Mouse (Mus musculus): ENCODE measurements at regions not wholly inside any gene's neighbourhood (a gene's known extent, or its start where the extent isn't known, plus 50 kb on each side); places are given as distances from the start of the nearest gene placed in this dataset.

GRCm38 (mm10) chr1:35759600-35759999, 308.6 kb upstream of the Hs6st1 start:
- Histone ChIP-seq H3K27ac (ENCODE audit: low read depth, low read length) (no peak overlapping the region), H3K9ac (ENCODE audit: low read depth, low read length) (no peak overlapping the region), H3K4me1 (replicated peaks; ENCODE audit: control insufficient read depth, insufficient read depth, low read length) (no peaks in the 10 kb centered on the region), H3K36me3 (ENCODE audit: control insufficient read depth, insufficient read depth, low read length) (no peaks in the 10 kb centered on the region), H3K9me3 (ENCODE audit: control insufficient read depth, low read length) (no peaks in the 10 kb centered on the region), H3K4me3 (ENCODE audit: low read depth, low read length) (no peak overlapping the region), H3K27me3 (replicated peaks; ENCODE audit: control insufficient read depth, insufficient read depth, low read length) (no peaks in the 10 kb centered on the region), H3K4me2 (no peak overlapping the region)
- ATAC-seq (replicated peaks; ENCODE audit: low FRiP score) (no peak), DNase-seq (ENCODE audit: low spot score) (no peak)
- 54% methylated on average over 4 of the region's 4 CpGs for WGBS

- H3K36me3 ChIP-seq (ENCODE audit: control insufficient read depth, insufficient read depth, low read length): no peaks in the 10 kb centered on the region
- ATAC-seq (replicated peaks; ENCODE audit: low FRiP score): no peak
- no peak overlapping the region for H3K9ac ChIP-seq (ENCODE audit: low read depth, low read length)
- H3K27ac ChIP-seq (ENCODE audit: low read depth, low read length): no peak overlapping the region
- no peak for DNase-seq (ENCODE audit: low spot score)
- no peaks in the 10 kb centered on the region for H3K4me1 ChIP-seq (replicated peaks; ENCODE audit: control insufficient read depth, insufficient read depth, low read length)
- H3K4me2 ChIP-seq: no peak overlapping the region
- no peaks in the 10 kb centered on the region for H3K9me3 ChIP-seq (ENCODE audit: control insufficient read depth, low read length)
- no peak overlapping the region for H3K4me3 ChIP-seq (ENCODE audit: low read depth, low read length)
- 80% methylated on average over 9 of the region's 9 CpGs for WGBS
- no peaks in the 10 kb centered on the region for H3K27me3 ChIP-seq (replicated peaks; ENCODE audit: control insufficient read depth, insufficient read depth, low read length)
Measured at GRCm38 (mm10) chr1:35763051-35763450, 305.1 kb upstream of the Hs6st1 start.

GRCm38 (mm10) chr1:35763456-35763855, 304.7 kb upstream of the Hs6st1 start:
- H3K27me3 ChIP-seq (replicated peaks; ENCODE audit: control insufficient read depth, insufficient read depth, low read length): no peaks in the 10 kb centered on the region
- H3K27ac ChIP-seq (ENCODE audit: low read depth, low read length): no peak overlapping the region
- DNase-seq (ENCODE audit: low spot score) (no peak), ATAC-seq (replicated peaks; ENCODE audit: low FRiP score) (no peak)
- no peak overlapping the region for H3K9ac ChIP-seq (ENCODE audit: low read depth, low read length)
- no peak overlapping the region for H3K4me3 ChIP-seq (ENCODE audit: low read depth, low read length)
- no peaks in the 10 kb centered on the region for H3K9me3 ChIP-seq (ENCODE audit: control insufficient read depth, low read length)
- WGBS: 73% methylated on average over 10 of the region's 10 CpGs
- no peaks in the 10 kb centered on the region for H3K4me1 ChIP-seq (replicated peaks; ENCODE audit: control insufficient read depth, insufficient read depth, low read length)
- H3K4me2 ChIP-seq: no peak overlapping the region
- no peaks in the 10 kb centered on the region for H3K36me3 ChIP-seq (ENCODE audit: control insufficient read depth, insufficient read depth, low read length)

DNA sequence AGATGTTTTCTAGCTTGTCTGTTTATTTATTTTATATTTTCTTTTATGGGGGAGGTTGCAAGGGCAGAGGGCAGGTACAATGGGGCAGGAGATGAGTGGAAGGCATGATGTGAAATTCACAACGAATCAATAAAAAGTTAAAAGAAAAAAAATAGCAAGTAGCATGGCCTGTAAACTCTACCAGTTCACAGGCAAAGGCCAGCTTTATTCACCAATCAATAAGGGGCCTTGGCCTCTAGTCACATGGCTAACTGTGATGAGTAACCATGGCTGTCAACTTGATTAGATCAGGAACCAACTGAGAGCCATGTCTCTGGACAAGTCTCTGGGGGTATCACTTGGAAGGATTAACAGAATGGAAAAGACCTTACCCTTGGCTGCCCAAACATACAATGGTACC, 304.1 kb upstream of the Hs6st1 start:
- 72% methylated on average over 1 of the region's 1 CpGs for WGBS
- H3K4me3 ChIP-seq (ENCODE audit: low read depth, low read length): no peak overlapping the region
- H3K27me3 ChIP-seq (replicated peaks; ENCODE audit: control insufficient read depth, insufficient read depth, low read length): no peaks in the 10 kb centered on the region
- no peak overlapping the region for H3K4me2 ChIP-seq
- H3K4me1 ChIP-seq (replicated peaks; ENCODE audit: control insufficient read depth, insufficient read depth, low read length): no peaks in the 10 kb centered on the region
- no peak overlapping the region for H3K9ac ChIP-seq (ENCODE audit: low read depth, low read length)
- ATAC-seq (replicated peaks; ENCODE audit: low FRiP score) (no peak), DNase-seq (ENCODE audit: low spot score) (no peak)
- no peaks in the 10 kb centered on the region for H3K9me3 ChIP-seq (ENCODE audit: control insufficient read depth, low read length)
- no peaks in the 10 kb centered on the region for H3K36me3 ChIP-seq (ENCODE audit: control insufficient read depth, insufficient read depth, low read length)
- no peak overlapping the region for H3K27ac ChIP-seq (ENCODE audit: low read depth, low read length)

DNA sequence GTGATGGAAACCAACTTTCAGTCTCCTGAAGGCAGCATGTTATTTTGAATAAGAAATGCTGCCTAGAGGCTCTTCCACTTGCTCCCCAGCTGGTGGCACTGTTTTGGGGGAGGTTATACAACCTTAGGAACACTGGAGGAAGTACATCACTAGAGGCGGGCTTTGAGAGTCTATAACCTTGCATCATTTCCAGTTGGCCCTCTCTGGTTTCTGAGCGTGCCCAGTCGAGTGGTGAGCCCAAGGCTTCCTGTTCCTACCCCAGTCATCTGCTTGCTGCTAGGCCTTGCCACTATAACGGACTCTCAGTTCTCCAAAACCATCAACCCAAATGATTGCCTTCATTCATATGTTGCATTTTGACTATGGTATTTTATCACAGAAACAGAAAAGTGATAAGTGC, 302.5 kb upstream of the Hs6st1 start:
- no peak for DNase-seq (ENCODE audit: low spot score)
- H3K27ac ChIP-seq (ENCODE audit: low read depth, low read length): no peak overlapping the region
- H3K36me3 ChIP-seq (ENCODE audit: control insufficient read depth, insufficient read depth, low read length): no peaks in the 10 kb centered on the region
- 83% methylated on average over 4 of the region's 4 CpGs for WGBS
- H3K27me3 ChIP-seq (replicated peaks; ENCODE audit: control insufficient read depth, insufficient read depth, low read length): no peaks in the 10 kb centered on the region
- H3K4me1 ChIP-seq (replicated peaks; ENCODE audit: control insufficient read depth, insufficient read depth, low read length): no peaks in the 10 kb centered on the region
- H3K4me2 ChIP-seq: no peak overlapping the region
- H3K4me3 ChIP-seq (ENCODE audit: low read depth, low read length): no peak overlapping the region
- H3K9me3 ChIP-seq (ENCODE audit: control insufficient read depth, low read length): no peaks in the 10 kb centered on the region
- no peak overlapping the region for H3K9ac ChIP-seq (ENCODE audit: low read depth, low read length)
- ATAC-seq (replicated peaks; ENCODE audit: low FRiP score): no peak

GRCm38 (mm10) chr1:35766271-35766670, 301.9 kb upstream of the Hs6st1 start:
- H3K4me3 ChIP-seq (ENCODE audit: low read depth, low read length): no peak overlapping the region
- 86% methylated on average over 5 of the region's 5 CpGs for WGBS
- no peaks in the 10 kb centered on the region for H3K4me1 ChIP-seq (replicated peaks; ENCODE audit: control insufficient read depth, insufficient read depth, low read length)
- H3K9me3 ChIP-seq (ENCODE audit: control insufficient read depth, low read length): no peaks in the 10 kb centered on the region
- no peak for ATAC-seq (replicated peaks; ENCODE audit: low FRiP score)
- no peak for DNase-seq (ENCODE audit: low spot score)
- no peaks in the 10 kb centered on the region for H3K36me3 ChIP-seq (ENCODE audit: control insufficient read depth, insufficient read depth, low read length)
- no peaks in the 10 kb centered on the region for H3K27me3 ChIP-seq (replicated peaks; ENCODE audit: control insufficient read depth, insufficient read depth, low read length)
- no peak overlapping the region for H3K27ac ChIP-seq (ENCODE audit: low read depth, low read length)
- no peak overlapping the region for H3K4me2 ChIP-seq
- H3K9ac ChIP-seq (ENCODE audit: low read depth, low read length): no peak overlapping the region

- Histone ChIP-seq H3K4me3 (ENCODE audit: low read depth, low read length) (no peak overlapping the region), H3K9ac (ENCODE audit: low read depth, low read length) (no peak overlapping the region), H3K27ac (ENCODE audit: low read depth, low read length) (no peak overlapping the region), H3K4me2 (no peak overlapping the region), H3K9me3 (ENCODE audit: control insufficient read depth, low read length) (no peaks in the 10 kb centered on the region), H3K4me1 (replicated peaks; ENCODE audit: control insufficient read depth, insufficient read depth, low read length) (no peaks in the 10 kb centered on the region), H3K27me3 (replicated peaks; ENCODE audit: control insufficient read depth, insufficient read depth, low read length) (no peaks in the 10 kb centered on the region), H3K36me3 (ENCODE audit: control insufficient read depth, insufficient read depth, low read length) (no peaks in the 10 kb centered on the region)
- no peak for ATAC-seq (replicated peaks; ENCODE audit: low FRiP score)
- WGBS: 72% methylated on average over 6 of the region's 6 CpGs
- no peak for DNase-seq (ENCODE audit: low spot score)
Measured at GRCm38 (mm10) chr1:35772567-35772966, 295.6 kb upstream of the Hs6st1 start.

DNA sequence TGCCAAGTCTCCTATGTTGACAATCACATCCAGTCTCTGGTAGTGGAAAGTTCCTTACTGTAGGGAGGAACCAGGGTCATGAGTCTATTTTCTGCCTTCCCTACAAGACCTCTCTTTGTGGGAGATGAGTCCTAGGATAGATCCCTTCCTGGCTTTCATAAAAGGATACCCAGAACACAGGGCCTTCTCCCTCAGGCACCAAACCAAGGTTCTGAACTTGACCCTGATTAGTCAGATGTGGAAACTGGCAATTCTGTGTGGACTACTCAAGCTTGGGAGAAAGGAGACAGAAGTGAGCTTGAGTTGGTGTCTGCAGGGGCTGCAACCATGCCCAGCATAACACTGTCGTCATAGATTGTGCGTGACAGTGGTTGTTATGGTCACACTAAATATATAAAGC, 293.6 kb upstream of the Hs6st1 start:
- DNase-seq (ENCODE audit: low spot score) (no peak), ATAC-seq (replicated peaks; ENCODE audit: low FRiP score) (no peak)
- no peak overlapping the region for H3K4me2 ChIP-seq
- H3K27me3 ChIP-seq (replicated peaks; ENCODE audit: control insufficient read depth, insufficient read depth, low read length): no peaks in the 10 kb centered on the region
- WGBS: 86% methylated on average over 2 of the region's 2 CpGs
- H3K9ac ChIP-seq (ENCODE audit: low read depth, low read length): no peak overlapping the region
- no peaks in the 10 kb centered on the region for H3K4me1 ChIP-seq (replicated peaks; ENCODE audit: control insufficient read depth, insufficient read depth, low read length)
- H3K27ac ChIP-seq (ENCODE audit: low read depth, low read length): no peak overlapping the region
- no peak overlapping the region for H3K4me3 ChIP-seq (ENCODE audit: low read depth, low read length)
- no peaks in the 10 kb centered on the region for H3K36me3 ChIP-seq (ENCODE audit: control insufficient read depth, insufficient read depth, low read length)
- H3K9me3 ChIP-seq (ENCODE audit: control insufficient read depth, low read length): no peaks in the 10 kb centered on the region

GRCm38 (mm10) chr1:35782668-35783067, 285.5 kb upstream of the Hs6st1 start:
- H3K4me2 ChIP-seq: no peak overlapping the region
- H3K27me3 ChIP-seq (replicated peaks; ENCODE audit: control insufficient read depth, insufficient read depth, low read length): no peaks in the 10 kb centered on the region
- no peaks in the 10 kb centered on the region for H3K36me3 ChIP-seq (ENCODE audit: control insufficient read depth, insufficient read depth, low read length)
- 70% methylated on average over 2 of the region's 2 CpGs for WGBS
- H3K9me3 ChIP-seq (ENCODE audit: control insufficient read depth, low read length): no peaks in the 10 kb centered on the region
- DNase-seq (ENCODE audit: low spot score) (no peak), ATAC-seq (replicated peaks; ENCODE audit: low FRiP score) (no peak)
- H3K4me1 ChIP-seq (replicated peaks; ENCODE audit: control insufficient read depth, insufficient read depth, low read length): no peaks in the 10 kb centered on the region
- H3K27ac ChIP-seq (ENCODE audit: low read depth, low read length): no peak overlapping the region
- H3K4me3 ChIP-seq (ENCODE audit: low read depth, low read length): no peak overlapping the region
- H3K9ac ChIP-seq (ENCODE audit: low read depth, low read length): no peak overlapping the region
